Mouse (Mus musculus): ENCODE results near the gene Trafd1. TPM values are rescaled to one million over a fixed set of nuclear protein-coding genes. Genes with fewer than 3 reads are reported as not detected.

The Trafd1 gene
- polyA plus RNA-seq, 1 experiment from 2014 or later = 47.3 TPM

DNA sequence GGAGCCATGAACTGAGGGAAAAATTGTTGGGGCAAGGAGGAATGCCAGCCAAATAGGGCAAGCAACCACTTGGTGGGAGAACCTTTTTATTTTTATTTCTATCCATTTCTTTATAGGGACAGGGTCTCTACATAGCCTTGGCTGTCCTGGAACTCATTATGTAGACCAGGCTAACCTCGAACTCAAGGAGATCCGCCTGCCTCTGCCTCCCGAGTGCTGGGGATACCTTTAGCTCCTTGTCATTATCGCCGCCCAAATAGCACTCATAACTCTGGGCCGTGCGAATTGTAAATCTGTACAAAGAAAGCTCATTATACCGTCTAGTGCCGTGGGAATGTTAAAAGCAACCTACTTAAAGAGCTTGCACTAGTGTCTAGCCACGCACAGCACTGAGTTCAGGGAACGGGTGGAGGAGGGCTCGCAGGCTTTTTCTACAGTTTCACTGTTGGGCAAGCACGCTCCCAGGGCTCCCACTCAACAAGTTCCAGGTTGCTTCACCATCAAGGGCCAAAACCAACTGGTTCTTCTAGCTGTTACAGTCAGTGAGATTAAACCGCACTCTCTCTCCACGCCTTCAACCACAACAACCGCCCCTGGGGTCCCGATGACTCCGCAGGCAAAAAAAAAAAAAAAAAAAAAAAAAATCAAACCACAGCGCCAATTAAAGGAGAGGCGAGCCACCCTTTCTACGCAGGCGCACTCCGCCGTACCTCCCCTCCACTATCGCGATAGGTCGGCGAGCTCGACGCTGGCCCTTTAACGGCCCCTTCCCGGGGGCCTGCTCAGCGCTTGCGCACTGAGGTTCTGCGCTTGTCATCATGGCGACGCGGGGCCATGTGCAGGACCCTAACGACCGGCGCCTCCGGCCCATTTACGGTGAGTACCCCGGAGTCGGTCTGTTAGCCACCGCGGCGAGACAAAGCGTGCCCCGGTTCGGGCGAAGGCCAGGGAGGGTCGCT, 12.0 kb upstream of the Trafd1 start, which contains the start of gene Naa25:
TSS of gene Naa25 (plus strand) at position 750 of the 959 bp plus-strand sequence.
- Histone ChIP-seq H3K4me2 (ENCODE audit: low read length) (peak within 1 kb of the TSS; percentile 99), H3K9me3 (replicated peaks; ENCODE audit: low read length) (no peaks in the 10 kb centered on the region), H3K4me1 (replicated peaks; ENCODE audit: insufficient read depth, low read length) (0 out of 2 replicates have a peak, but pooled peaks cover 7% of the 10 kb centered on the region), H3K4me3 (replicated peaks; ENCODE audit: low read depth, low read length) (peak within 1 kb of the TSS; percentile 77), H3K27me3 (ENCODE audit: insufficient read depth, low read length) (no peaks in the 10 kb centered on the region), H3K9ac (ENCODE audit: low read depth, low read length) (peak within 1 kb of the TSS; percentile 89), H3K27ac (peak within 1 kb of the TSS; percentile 90), H3K36me3 (ENCODE audit: insufficient read depth, low read length) (no peaks in the 10 kb centered on the region)
- no peak for TF ChIP-seq CTCF (IDR thresholded peaks at IDR 0.05; ENCODE audit: low read depth)
- peak; percentile 93 for ATAC-seq (replicated peaks; ENCODE audit: low FRiP score, low read depth)
- 9% methylated on average over 53 of the region's 53 CpGs for WGBS
- peak; percentile 99 for DNase-seq (ENCODE audit: low spot score)

DNA sequence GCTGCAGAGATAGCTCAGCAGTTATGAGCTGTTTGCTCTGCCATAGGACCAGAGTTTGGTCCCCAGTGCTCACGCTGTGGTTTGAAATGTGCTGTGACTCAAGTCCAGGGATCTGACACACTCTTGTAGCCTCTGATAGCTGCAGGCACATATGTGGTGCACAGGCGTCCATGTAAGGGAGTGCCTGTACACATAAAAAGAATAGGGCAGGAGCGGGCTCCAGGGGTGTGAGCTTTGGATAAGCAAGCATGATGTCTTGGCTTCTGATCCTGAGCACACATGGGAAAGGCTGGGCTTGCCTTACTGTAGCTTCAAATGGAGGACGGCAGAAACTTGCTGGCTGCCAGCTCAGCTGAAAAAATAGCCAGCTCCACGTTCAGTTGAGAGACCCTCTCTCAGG, 10.2 kb upstream of the Trafd1 start:
- no peak overlapping the region for H3K27ac ChIP-seq
- no peaks in the 10 kb centered on the region for H3K9me3 ChIP-seq (replicated peaks; ENCODE audit: low read length)
- no peak overlapping the region for H3K9ac ChIP-seq (ENCODE audit: low read depth, low read length)
- H3K4me3 ChIP-seq (replicated peaks; ENCODE audit: low read depth, low read length) = no peak overlapping the region
- no peaks in the 10 kb centered on the region for H3K27me3 ChIP-seq (ENCODE audit: insufficient read depth, low read length)
- WGBS = 74% methylated on average over 5 of the region's 5 CpGs
- 0 out of 2 replicates have a peak, but pooled peaks cover 7% of the 10 kb centered on the region for H3K4me1 ChIP-seq (replicated peaks; ENCODE audit: insufficient read depth, low read length)
- no peak for DNase-seq (ENCODE audit: low spot score)
- no peak for ATAC-seq (replicated peaks; ENCODE audit: low FRiP score, low read depth)
- no peaks in the 10 kb centered on the region for H3K36me3 ChIP-seq (ENCODE audit: insufficient read depth, low read length)
- TF ChIP-seq CTCF (IDR thresholded peaks at IDR 0.05; ENCODE audit: low read depth) = no peak
- H3K4me2 ChIP-seq (ENCODE audit: low read length) = no peak overlapping the region

DNA sequence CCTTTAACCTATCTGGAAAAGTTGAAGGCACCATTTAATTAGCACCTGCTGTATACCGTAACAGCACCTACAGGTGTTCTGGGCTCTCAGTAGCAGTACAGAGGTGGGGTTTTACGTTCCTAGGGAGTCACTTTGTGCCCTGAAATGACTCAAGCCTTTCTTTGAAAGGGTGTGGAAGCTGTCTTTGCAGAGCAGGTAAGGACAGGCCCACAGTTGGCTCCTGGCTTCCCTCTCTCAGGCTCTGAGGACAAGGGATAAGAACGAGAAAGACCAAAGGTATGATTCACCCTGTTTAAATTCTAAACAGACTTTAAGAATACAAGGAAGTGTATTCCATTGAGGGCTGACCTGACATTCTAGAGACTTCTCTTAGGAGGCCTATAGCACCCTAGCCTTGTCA, 8.0 kb upstream of the Trafd1 start:
- 80% methylated on average over 3 of the region's 3 CpGs for WGBS
- TF ChIP-seq CTCF (IDR thresholded peaks at IDR 0.05; ENCODE audit: low read depth) = no peak
- ATAC-seq (replicated peaks; ENCODE audit: low FRiP score, low read depth) (no peak), DNase-seq (ENCODE audit: low spot score) (no peak)
- no peak overlapping the region for H3K4me3 ChIP-seq (replicated peaks; ENCODE audit: low read depth, low read length)
- no peaks in the 10 kb centered on the region for H3K9me3 ChIP-seq (replicated peaks; ENCODE audit: low read length)
- H3K4me1 ChIP-seq (replicated peaks; ENCODE audit: insufficient read depth, low read length) = no peaks in the 10 kb centered on the region
- no peak overlapping the region for H3K27ac ChIP-seq
- H3K36me3 ChIP-seq (ENCODE audit: insufficient read depth, low read length) = no peaks in the 10 kb centered on the region
- no peaks in the 10 kb centered on the region for H3K27me3 ChIP-seq (ENCODE audit: insufficient read depth, low read length)
- H3K9ac ChIP-seq (ENCODE audit: low read depth, low read length) = no peak overlapping the region
- no peak overlapping the region for H3K4me2 ChIP-seq (ENCODE audit: low read length)

DNA sequence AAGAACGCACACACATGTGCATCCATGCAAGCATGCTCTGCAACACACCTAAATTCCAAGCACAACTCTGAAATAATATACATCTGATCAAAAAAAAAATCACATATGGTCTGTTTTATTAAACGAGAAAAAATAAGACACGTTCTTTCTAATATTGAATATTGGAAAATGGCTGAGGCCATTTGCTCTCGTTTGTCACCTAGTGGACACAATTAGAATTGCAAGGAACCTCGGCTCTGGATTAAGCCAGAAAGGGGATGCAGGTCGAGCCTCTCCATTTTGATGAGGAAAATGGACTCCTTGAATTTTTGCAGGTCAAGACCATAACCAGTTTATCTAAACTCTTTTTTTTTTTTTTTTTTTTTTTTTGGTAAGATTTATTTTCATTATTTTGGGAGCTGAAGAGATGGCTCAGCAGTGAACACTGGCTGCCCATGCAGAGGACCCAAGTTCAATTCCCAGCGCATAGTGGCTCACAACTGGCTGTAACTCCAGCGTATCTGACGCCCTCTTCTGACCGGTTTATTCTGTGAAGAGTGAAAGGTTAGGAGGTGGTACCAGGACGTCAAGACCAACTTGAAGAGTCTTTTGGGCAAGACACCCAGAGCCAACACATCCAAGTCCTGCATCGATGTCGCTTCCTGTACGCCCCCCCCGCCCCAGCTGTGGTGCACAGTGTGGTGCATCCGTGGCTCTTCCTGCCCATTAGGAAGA, 7.4 kb upstream of the Trafd1 start:
- Histone ChIP-seq H3K27ac (no peak overlapping the region), H3K9me3 (replicated peaks; ENCODE audit: low read length) (no peaks in the 10 kb centered on the region), H3K27me3 (ENCODE audit: insufficient read depth, low read length) (no peaks in the 10 kb centered on the region), H3K9ac (ENCODE audit: low read depth, low read length) (no peak overlapping the region), H3K36me3 (ENCODE audit: insufficient read depth, low read length) (no peaks in the 10 kb centered on the region), H3K4me1 (replicated peaks; ENCODE audit: insufficient read depth, low read length) (no peaks in the 10 kb centered on the region), H3K4me2 (ENCODE audit: low read length) (no peak overlapping the region), H3K4me3 (replicated peaks; ENCODE audit: low read depth, low read length) (no peak overlapping the region)
- TF ChIP-seq CTCF (IDR thresholded peaks at IDR 0.05; ENCODE audit: low read depth) = peak; percentile 74
- DNase-seq (ENCODE audit: low spot score) (peak; percentile 59), ATAC-seq (replicated peaks; ENCODE audit: low FRiP score, low read depth) (no peak)
- 56% methylated on average over 16 of the region's 16 CpGs for WGBS

DNA sequence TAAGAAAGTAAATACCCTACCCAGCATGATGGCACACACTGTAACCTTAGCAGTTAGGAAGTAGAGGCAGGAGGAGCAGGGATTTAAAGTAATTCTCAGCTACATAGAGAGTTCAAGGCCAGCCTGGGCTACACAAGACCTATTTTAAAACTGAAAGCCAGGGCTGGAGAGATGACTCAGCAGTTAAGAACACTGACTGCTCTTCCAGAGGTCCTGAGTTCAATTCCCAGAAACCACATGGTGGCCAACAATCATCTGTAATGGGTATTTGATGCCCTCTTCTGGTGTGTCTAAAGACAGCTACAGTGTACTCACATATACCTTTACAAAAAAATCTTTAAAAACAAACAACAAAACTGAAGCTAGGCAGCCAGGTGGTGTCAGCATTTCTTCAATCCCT, 4.3 kb upstream of the Trafd1 start:
- no peak for ATAC-seq (replicated peaks; ENCODE audit: low FRiP score, low read depth)
- Histone ChIP-seq H3K27me3 (ENCODE audit: insufficient read depth, low read length) (no peaks in the 10 kb centered on the region), H3K9ac (ENCODE audit: low read depth, low read length) (no peak overlapping the region), H3K4me2 (ENCODE audit: low read length) (no peak overlapping the region), H3K4me3 (replicated peaks; ENCODE audit: low read depth, low read length) (no peak overlapping the region), H3K4me1 (replicated peaks; ENCODE audit: insufficient read depth, low read length) (no peaks in the 10 kb centered on the region), H3K27ac (no peak overlapping the region), H3K9me3 (replicated peaks; ENCODE audit: low read length) (no peaks in the 10 kb centered on the region), H3K36me3 (ENCODE audit: insufficient read depth, low read length) (no peaks in the 10 kb centered on the region)
- TF ChIP-seq CTCF (IDR thresholded peaks at IDR 0.05; ENCODE audit: low read depth) = no peak
- DNase-seq (ENCODE audit: low spot score) = no peak

DNA sequence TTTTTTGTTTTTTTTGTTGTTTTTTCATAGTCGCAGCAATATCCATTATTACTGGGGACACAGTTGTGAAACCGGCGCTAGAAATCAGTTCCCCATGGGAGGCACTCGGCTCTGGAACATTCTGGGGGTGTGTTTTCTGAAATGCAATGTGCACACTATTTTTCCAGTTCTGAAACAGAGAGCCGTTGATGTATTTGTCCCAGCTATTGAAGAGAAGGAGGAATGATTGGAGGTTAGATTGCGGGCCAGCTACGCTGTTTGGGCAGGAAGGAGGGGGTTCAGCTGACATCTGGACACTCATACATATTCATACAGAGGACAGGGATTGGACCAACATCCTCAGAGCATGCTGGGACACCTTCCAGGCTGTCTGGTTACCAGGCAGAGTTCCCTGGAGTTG, 3.7 kb upstream of the Trafd1 start:
- H3K27me3 ChIP-seq (ENCODE audit: insufficient read depth, low read length) = no peaks in the 10 kb centered on the region

More for the DNA sequence above, 3.7 kb upstream of the Trafd1 start:
- no peak overlapping the region for H3K4me3 ChIP-seq (replicated peaks; ENCODE audit: low read depth, low read length)
- no peak overlapping the region for H3K27ac ChIP-seq
- no peaks in the 10 kb centered on the region for H3K4me1 ChIP-seq (replicated peaks; ENCODE audit: insufficient read depth, low read length)
- no peaks in the 10 kb centered on the region for H3K9me3 ChIP-seq (replicated peaks; ENCODE audit: low read length)
- no peak for TF ChIP-seq CTCF (IDR thresholded peaks at IDR 0.05; ENCODE audit: low read depth)
- no peak for ATAC-seq (replicated peaks; ENCODE audit: low FRiP score, low read depth)
- H3K36me3 ChIP-seq (ENCODE audit: insufficient read depth, low read length) = no peaks in the 10 kb centered on the region
- no peak overlapping the region for H3K9ac ChIP-seq (ENCODE audit: low read depth, low read length)
- WGBS = 53% methylated on average over 7 of the region's 7 CpGs
- no peak for DNase-seq (ENCODE audit: low spot score)
- no peak overlapping the region for H3K4me2 ChIP-seq (ENCODE audit: low read length)
